Mouse (Mus musculus) small intestine, adult 10 weeks (tissue): Measurements from ENCODE around the gene Mmrn2. TPM values are rescaled to one million over a fixed set of nuclear protein-coding genes. Genes with fewer than 3 reads are reported as not detected.

Experiments
- polyA plus RNA-seq: library from polyadenylated mRNA; stranded (reverse); fragments of 350-450 nt; fragmentation: Illumina TruSeq; extraction: RNeasy Lipid Tissue Mini Kit (QIAGEN cat#74804); gene quantifications from one replicate; pipeline ENCODE4 v1.2.3, GENCODE M21; 2014; ENCODE audit warnings: low replicate concordance

Gene Mmrn2
- polyA plus RNA-seq: 2.5 TPM

DNA sequence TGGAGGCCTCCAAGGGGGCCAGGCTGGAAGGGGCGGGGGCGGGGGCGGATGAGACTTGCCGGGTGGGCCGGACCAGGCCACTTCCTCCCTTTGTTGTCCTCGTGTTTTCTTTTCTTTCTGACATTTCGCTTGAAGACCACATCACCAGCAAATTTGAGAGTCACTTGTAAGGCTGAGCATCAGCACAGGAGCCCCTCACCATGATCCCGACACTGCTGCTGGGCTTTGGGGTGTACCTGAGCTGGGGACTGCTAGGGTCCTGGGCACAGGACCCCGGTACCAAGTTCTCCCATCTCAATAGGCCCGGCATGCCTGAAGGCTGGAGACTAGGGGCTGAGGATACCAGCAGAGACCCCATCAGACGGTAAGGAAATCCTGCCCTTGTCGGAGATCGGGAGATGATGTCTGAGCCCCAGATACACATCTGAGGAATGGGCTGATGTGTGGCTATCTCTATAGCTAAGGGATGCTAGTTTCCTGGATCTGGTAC, at the start of gene Mmrn2:
TSS of gene Mmrn2 (plus strand) at position 51 of the 490 bp plus-strand sequence.

DNA sequence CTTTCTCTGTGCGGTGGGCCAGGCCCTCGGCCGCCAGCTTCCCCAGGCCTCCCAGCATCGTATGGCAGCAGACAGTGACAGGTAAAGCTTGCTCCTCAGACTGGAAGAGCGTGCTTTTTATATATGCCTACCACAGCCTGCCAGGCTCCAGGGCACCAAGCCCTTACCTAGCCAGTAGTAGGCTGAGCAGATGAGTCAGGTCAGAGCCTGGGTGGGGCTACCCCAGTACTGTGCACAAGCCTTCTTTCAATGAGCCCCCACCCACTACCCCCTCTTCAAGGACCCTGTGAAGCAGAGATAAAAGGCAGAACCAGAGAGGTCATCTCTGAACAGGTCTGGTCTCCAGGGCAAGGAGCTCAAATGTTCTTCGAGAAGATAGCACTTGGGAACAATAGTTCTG, 20.0 kb upstream of the Mmrn2 start, which contains the start of gene Fam25c:
TSS of gene Fam25c (minus strand) at position 133 of the 400 bp plus-strand sequence.

DNA sequence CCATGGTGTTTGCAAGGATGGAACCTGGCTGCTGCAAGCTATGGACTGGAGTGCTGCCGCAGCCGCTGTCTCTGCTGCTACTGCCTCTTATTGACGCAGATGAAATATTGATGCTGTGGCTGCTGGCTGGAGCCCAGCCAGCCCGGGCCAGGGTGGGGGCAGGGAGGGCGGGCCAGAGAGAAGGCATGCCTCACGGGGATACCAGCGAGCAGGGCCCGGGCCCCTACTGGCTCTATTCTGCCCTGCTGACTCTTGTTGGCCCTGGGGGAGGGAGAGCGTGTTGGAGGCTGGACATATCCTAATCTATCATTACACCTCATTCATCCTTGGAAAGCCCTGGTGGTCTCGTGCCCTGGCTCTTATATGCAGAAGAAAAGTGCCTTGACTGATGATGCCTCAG, 688 bp upstream of the Mmrn2 start, which contains the start of gene Sncg:
TSS of gene Sncg (minus strand) at position 213 of the 400 bp plus-strand sequence.

Other genes starting within 250 kb of the Mmrn2 start
- not detected for gene Npy4r, start 223.0 kb upstream of the Mmrn2 start, polyA plus RNA-seq
- 0.04 TPM for gene Gprin2, start 173.8 kb upstream of the Mmrn2 start, polyA plus RNA-seq
- gene Syt15, start 155.9 kb upstream of the Mmrn2 start, polyA plus RNA-seq: 0.48 TPM
- 5.9 TPM for gene Shld2, start 65.0 kb upstream of the Mmrn2 start, polyA plus RNA-seq
- 339 TPM for gene Glud1, start 64.7 kb upstream of the Mmrn2 start, polyA plus RNA-seq
- not detected for gene Fam25c, start 20.0 kb upstream of the Mmrn2 start, polyA plus RNA-seq
- gene Sncg, start 676 bp upstream of the Mmrn2 start, polyA plus RNA-seq: not detected
- gene Bmpr1a, start 127.9 kb downstream of the Mmrn2 start, polyA plus RNA-seq: 137 TPM
- not detected for gene 9230112D13Rik, start 147.3 kb downstream of the Mmrn2 start, polyA plus RNA-seq
- gene Ldb3, start 213.2 kb downstream of the Mmrn2 start, polyA plus RNA-seq: 53.5 TPM
- gene Opn4, start 224.7 kb downstream of the Mmrn2 start, polyA plus RNA-seq: not detected